Mouse (Mus musculus): ENCODE data around the gene Dscaml1. TPM values are rescaled to one million over a fixed set of nuclear protein-coding genes. Genes with fewer than 3 reads are reported as not detected.
A peak's percentile ranks its signal among the peaks of the same experiment; 100 is the strongest.

The Dscaml1 gene
- total and polyA plus RNA-seq, 2 experiments from 2014 or later = 10.5 to 47.4 TPM

DNA sequence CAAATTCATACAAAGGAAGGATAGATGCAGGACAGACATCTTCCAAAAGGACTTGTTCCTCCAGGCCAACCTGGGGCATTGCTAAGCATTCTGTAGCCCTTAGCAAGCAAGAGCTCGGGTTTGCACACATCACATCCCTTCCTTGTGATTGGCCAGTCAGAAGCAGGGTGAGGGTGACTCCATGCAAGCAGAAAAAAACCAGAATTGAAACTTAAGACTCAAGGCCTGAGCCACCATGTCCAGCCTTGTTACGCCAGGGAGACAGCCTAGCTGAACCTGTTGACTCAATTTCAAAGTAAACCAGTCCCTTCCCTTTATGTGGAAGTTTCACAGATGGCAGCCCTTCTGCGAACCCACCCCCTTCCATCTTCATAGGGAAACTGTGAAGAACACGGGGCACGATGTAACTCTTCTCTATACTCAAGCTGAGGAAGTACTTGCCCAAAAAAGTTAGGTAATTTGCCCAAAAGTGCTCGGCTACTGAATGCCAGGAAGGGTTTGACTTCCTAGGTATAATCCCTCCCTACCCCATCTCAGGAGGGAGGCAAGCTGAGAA is 218.5 kb downstream of the Dscaml1 start:
- Histone ChIP-seq H3K9me3 (ENCODE audit: low read length) (no peaks in the 10 kb centered on the region), H3K36me3 (ENCODE audit: insufficient read depth, low read length) (no peaks in the 10 kb centered on the region), H3K4me2 (ENCODE audit: low read depth, low read length) (no peak overlapping the region), H3K27ac (no peak overlapping the region), H3K9ac (replicated peaks; ENCODE audit: low read length) (no peak overlapping the region), H3K4me1 (ENCODE audit: insufficient read depth, low read length) (peaks cover 4% of the 10 kb centered on the region; the same call in 1 of the 2 replicates), H3K27me3 (ENCODE audit: insufficient read depth, low read length) (no peaks in the 10 kb centered on the region), H3K4me3 (ENCODE audit: low read length) (no peak overlapping the region)
- WGBS = 78% methylated on average over 6 of the region's 6 CpGs
- no peak for DNase-seq (ENCODE audit: low spot score)
- ATAC-seq = no peak
- no peak for TF ChIP-seq CTCF (IDR thresholded peaks at IDR 0.05; ENCODE audit: low read depth)

DNA sequence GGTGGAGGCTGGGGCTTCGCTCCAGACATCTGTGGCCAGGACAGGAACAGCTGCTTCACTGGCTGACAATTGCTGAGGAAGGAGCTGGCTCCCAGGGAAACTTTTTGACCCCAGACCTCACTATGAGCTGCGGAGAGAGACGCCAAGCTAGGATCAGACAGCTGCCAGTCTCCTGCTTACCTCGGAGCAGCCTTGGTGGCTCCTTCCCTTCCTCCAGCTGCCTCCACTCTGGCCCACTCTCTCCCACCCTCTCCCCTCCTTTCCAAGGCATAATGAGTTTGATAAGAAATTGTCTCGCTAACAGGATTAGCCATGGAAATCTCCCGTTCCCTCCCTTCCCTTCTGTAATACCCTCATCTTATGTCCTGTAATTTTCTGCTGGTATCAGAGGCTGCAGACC is 219.1 kb downstream of the Dscaml1 start:
- H3K36me3 ChIP-seq (ENCODE audit: insufficient read depth, low read length) = no peaks in the 10 kb centered on the region
- ATAC-seq = no peak
- no peak overlapping the region for H3K4me3 ChIP-seq (ENCODE audit: low read length)
- no peak overlapping the region for H3K27ac ChIP-seq
- H3K4me1 ChIP-seq (ENCODE audit: insufficient read depth, low read length) = peaks cover 4% of the 10 kb centered on the region; the same call in 1 of the 2 replicates
- H3K9me3 ChIP-seq (ENCODE audit: low read length) = no peaks in the 10 kb centered on the region
- WGBS = 21% methylated on average over 6 of the region's 6 CpGs
- H3K9ac ChIP-seq (replicated peaks; ENCODE audit: low read length) = no peak overlapping the region
- H3K27me3 ChIP-seq (ENCODE audit: insufficient read depth, low read length) = no peaks in the 10 kb centered on the region
- H3K4me2 ChIP-seq (ENCODE audit: low read depth, low read length) = no peak overlapping the region
- DNase-seq (ENCODE audit: low spot score) = no peak
- no peak for TF ChIP-seq CTCF (IDR thresholded peaks at IDR 0.05; ENCODE audit: low read depth)

DNA sequence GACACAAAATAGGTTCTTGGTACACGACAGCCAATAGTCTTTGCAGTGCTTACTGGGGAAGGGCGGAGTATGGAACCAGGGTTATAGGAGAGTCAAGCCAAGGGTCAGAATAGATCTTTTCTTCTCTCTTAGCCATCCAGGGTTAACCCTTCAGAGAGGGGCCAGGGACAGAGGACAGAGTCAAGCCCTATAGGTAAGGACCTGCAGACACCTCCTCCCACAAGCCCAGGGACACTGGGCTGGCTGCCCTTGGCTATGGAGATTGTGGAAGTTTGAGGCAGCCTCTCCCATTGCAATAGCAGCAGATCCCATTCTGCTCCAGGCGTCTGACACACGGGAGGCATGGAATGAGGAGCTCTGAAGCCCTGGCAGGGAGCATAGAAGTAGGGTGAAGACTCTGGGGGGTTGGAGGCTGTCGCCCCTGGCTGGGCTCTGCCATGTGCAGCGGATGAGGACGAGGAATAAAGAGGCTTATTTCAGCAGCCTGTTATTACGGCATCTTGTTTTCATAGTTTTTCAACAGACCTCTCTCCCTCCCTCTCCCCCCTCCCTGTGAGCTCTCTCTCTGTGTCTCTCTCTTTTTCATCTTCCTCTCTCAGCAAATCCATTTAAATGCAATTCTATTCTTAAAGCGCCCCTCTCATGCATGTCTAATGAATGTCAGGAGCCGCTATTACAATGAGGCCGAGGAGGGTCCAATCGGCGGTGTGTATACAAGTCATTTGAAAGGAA is 224.8 kb downstream of the Dscaml1 start:
- Histone ChIP-seq H3K27ac (peak overlapping the region; percentile 74), H3K36me3 (ENCODE audit: insufficient read depth, low read length) (no peaks in the 10 kb centered on the region), H3K9ac (replicated peaks; ENCODE audit: low read length) (peak overlapping the region; percentile 30; the same call in 1 of the 2 replicates), H3K4me2 (ENCODE audit: low read depth, low read length) (peak overlapping the region; percentile 31), H3K9me3 (ENCODE audit: low read length) (no peaks in the 10 kb centered on the region), H3K4me3 (ENCODE audit: low read length) (no peak overlapping the region), H3K4me1 (ENCODE audit: insufficient read depth, low read length) (peaks cover 12% of the 10 kb centered on the region), H3K27me3 (ENCODE audit: insufficient read depth, low read length) (no peaks in the 10 kb centered on the region)
- peak; percentile 70 for ATAC-seq
- peak; percentile 67 for DNase-seq (ENCODE audit: low spot score)
- WGBS = 22% methylated on average over 13 of the region's 13 CpGs
- TF ChIP-seq CTCF (IDR thresholded peaks at IDR 0.05; ENCODE audit: low read depth) = no peak

DNA sequence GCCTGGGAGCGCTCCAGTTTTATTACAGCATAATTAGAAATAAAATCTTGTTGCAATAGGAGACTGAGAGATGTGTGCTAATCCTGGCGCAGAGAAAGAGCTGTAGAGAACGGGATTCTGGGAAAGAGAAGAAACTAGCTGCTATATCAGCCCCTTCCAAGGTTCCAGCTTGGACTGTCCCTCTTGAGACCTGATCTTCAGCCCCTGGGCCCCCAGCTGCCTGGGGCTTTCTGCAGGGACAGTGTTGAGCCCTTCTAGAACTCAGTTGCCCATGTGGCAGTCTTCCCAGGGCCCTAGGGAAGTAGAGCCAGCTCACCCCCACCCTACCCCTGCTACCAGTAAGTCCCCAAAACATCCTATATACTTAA is 225.4 kb downstream of the Dscaml1 start:
- 20% methylated on average over 3 of the region's 3 CpGs for WGBS
- Histone ChIP-seq H3K4me1 (ENCODE audit: insufficient read depth, low read length) (peaks cover 14% of the 10 kb centered on the region), H3K4me2 (ENCODE audit: low read depth, low read length) (no peak overlapping the region; the same call in 1 of the 2 replicates), H3K27me3 (ENCODE audit: insufficient read depth, low read length) (no peaks in the 10 kb centered on the region), H3K36me3 (ENCODE audit: insufficient read depth, low read length) (no peaks in the 10 kb centered on the region), H3K27ac (peak overlapping the region; percentile 46), H3K4me3 (ENCODE audit: low read length) (no peak overlapping the region), H3K9me3 (ENCODE audit: low read length) (no peaks in the 10 kb centered on the region), H3K9ac (replicated peaks; ENCODE audit: low read length) (0 out of 2 replicates have a peak overlapping the region, but pooled peaks have one; percentile 30)
- TF ChIP-seq CTCF (IDR thresholded peaks at IDR 0.05; ENCODE audit: low read depth) = no peak
- ATAC-seq (no peak), DNase-seq (ENCODE audit: low spot score) (no peak)

DNA sequence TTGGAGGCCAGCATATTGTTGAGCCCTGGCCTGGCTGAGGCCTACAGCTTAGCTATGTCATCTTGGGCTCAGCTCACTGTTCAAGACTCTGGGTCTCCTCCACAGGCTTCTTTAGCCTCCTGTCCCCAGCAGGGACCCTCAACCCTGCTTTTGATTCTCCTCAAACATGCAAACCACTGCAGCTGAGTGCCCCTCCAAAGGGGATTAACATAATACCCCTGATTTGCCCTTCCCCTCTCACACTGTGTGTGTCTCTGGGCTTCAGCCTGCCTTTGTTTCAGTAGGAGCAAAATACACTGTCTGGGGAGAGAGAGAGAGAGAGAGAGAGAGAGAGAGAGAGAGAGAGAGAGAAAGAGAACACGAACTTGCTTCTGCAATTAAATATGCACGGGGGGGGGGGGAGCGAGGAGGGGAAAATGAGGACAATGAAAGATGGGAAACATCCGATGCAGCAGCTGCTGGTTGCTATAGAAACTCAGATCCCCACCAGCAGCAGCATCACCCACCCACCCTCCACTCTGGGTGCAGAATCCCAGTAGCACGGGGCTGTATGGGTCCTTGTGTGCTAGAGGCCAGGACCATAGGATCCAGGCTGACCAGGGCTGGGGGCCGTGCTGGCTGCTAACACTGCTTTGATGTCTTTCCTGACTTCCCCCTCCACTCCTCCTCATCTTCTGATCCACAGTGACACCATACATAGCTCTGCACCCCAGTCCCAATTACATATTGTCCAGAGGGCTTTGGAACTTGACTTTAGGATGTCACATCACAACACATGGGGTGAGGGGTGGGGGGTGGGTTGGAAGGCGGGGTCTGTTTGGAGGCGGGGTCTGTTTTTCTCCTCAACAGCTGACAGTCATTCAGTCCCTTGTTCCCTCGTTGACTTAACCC is 231.0 kb downstream of the Dscaml1 start:
- Histone ChIP-seq H3K9me3 (ENCODE audit: low read length) (no peaks in the 10 kb centered on the region), H3K36me3 (ENCODE audit: insufficient read depth, low read length) (no peaks in the 10 kb centered on the region), H3K27me3 (ENCODE audit: insufficient read depth, low read length) (no peaks in the 10 kb centered on the region), H3K27ac (peak overlapping the region; percentile 83), H3K4me3 (ENCODE audit: low read length) (no peak overlapping the region), H3K9ac (replicated peaks; ENCODE audit: low read length) (peak overlapping the region; percentile 22; the same call in 1 of the 2 replicates), H3K4me1 (ENCODE audit: insufficient read depth, low read length) (peaks cover 11% of the 10 kb centered on the region), H3K4me2 (ENCODE audit: low read depth, low read length) (no peak overlapping the region)
- 5% methylated on average over 9 of the region's 9 CpGs for WGBS
- DNase-seq (ENCODE audit: low spot score) (peak; percentile 63), ATAC-seq (peak; percentile 84)
- no peak for TF ChIP-seq CTCF (IDR thresholded peaks at IDR 0.05; ENCODE audit: low read depth)

DNA sequence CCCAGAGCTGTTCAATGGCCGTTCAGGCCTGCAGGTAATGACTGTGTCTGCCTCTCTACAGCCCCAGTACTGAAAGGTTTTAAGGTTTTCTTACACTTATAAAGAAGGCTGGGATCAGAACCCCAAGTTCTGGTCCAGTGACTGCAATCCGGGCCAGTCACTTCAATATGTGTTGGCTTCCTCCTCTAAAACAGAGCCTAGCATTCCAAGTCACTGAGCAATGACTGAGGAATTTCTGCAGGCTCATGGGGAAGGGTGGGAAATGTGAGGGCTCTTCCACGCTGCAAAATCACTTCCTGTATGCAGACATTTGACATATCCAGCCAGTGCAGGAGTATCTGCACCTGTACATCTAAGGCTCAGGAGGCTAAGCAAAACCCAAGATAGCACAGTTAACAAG is 233.8 kb downstream of the Dscaml1 start:
- no peak for TF ChIP-seq CTCF (IDR thresholded peaks at IDR 0.05; ENCODE audit: low read depth)
- H3K9ac ChIP-seq (replicated peaks; ENCODE audit: low read length) = no peak overlapping the region
- H3K27ac ChIP-seq = no peak overlapping the region
- H3K27me3 ChIP-seq (ENCODE audit: insufficient read depth, low read length) = no peaks in the 10 kb centered on the region
- ATAC-seq = no peak
- H3K4me3 ChIP-seq (ENCODE audit: low read length) = no peak overlapping the region
- H3K4me1 ChIP-seq (ENCODE audit: insufficient read depth, low read length) = peaks cover 33% of the 10 kb centered on the region
- no peaks in the 10 kb centered on the region for H3K36me3 ChIP-seq (ENCODE audit: insufficient read depth, low read length)
- WGBS = 72% methylated on average over 3 of the region's 3 CpGs
- no peak for DNase-seq (ENCODE audit: low spot score)
- H3K9me3 ChIP-seq (ENCODE audit: low read length) = no peaks in the 10 kb centered on the region
- no peak overlapping the region for H3K4me2 ChIP-seq (ENCODE audit: low read depth, low read length)
